Mouse (Mus musculus): ENCODE data around the gene Nav2.

Gene Nav2

DNA sequence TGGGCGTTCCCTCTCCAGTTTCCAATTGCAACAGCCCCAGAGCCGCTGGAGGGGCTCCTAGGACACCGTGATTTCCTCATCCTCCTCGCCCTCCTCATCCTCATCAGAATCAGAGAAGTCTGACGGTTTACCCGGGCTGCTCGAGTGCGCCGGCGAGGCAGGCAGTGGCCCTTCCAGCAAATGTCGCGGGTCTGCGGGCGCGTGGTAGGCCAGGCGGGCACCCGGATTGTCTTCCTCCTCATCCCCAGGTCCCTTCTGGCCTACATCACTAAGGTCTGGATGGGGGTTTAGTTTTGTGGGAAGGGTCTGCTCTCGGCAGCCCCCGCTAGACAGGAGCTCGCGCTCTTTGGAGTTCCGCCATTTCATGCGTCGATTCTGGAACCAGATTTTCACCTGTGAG, 723.9 kb downstream of the Nav2 start:
- DNase-seq (ENCODE audit: low read depth) = no peak

DNA sequence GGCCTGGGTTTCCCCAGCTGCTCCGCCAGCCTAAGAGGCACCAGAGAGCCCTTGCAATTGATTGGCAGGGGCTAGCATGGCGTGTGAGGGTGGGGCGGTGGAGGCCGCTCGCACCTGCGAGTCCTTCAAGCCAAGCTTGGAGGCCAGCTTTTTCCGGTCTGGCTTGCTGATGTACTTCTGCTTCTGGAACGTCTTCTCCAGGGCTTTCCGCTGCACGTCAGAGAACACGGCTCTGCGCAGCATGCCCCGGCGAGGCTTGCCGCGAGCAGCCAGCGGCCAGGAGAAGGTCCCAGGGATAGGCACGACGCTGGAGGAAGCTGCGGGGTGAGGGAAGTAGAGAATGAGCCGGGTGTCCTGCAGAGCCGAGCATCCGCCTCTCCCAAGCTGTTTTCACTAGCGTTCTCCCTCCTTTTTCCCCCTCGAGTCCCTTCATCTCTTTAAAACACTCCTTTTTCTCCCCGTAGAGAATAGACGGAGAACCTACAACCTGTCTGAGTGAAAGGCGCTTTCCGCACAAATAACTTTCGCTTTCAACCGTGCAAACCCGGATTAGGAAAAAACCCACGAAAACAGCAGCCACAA, 725.0 kb downstream of the Nav2 start:
- DNase-seq (ENCODE audit: low read depth) = no peak

DNA sequence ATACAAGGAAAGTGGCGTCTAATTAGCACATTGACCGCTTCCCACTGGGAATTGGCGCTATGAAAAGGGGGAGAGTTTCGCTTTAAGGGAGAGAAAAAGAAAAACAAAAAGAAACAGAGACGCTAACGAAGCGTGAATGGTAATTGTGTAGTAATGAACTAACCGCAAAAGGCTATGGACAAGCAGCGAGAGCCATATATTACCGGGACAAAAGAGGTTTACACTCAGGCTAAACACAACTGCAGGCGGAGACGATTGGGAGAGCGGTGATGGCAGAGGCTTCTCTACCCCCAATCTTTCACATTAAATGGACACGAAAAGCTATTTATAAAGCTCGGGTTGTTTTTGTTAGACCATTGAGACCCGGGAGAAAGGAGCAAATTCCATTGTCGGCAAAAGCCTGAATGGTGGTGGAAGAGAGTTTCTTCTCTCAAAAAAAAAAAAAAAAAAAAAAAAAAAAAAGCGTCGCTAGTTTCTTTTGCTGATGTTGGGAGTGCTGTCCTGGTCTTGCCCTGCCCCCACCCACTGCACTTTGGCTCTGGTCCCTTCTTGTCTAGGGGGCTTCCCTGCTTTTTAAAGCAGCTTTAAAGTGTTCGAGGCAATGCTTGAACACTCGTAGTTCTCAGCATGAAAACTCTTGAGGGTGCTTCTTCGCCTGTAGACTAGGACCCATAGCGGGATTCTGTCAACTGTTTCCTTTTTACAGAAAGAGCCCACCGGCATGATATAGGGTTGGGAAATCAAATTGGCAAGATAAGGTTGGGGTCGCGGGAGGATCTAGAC, 726.0 kb downstream of the Nav2 start:
- DNase-seq (ENCODE audit: low read depth) = no peak

DNA sequence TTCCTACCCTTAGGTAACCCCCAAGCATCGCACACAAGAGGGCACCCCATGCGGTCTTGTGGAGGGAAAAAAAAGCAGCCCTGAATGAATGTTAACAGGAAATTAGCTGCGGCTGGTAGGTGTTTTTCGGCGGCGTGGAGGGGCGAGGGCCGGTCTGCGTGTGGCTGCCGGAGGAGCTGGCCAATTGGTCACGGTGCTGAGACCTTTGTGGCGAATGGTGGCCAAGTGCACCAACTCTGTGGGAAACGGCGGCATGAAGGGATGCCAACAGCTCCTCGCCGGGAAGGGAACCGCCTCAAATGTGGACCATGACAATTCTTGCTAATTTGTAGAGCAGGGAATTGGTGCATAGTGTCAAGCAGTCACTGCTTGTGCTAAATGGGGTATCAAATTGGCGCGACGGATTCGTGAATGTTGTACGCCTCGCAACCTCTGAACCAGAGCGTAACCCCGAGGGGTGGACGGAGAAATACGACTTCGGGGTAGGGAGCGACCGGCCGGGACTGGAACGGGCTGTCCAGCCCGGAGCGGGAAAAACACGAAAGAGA, 726.6 kb downstream of the Nav2 start:
- no peak for DNase-seq (ENCODE audit: low read depth)

DNA sequence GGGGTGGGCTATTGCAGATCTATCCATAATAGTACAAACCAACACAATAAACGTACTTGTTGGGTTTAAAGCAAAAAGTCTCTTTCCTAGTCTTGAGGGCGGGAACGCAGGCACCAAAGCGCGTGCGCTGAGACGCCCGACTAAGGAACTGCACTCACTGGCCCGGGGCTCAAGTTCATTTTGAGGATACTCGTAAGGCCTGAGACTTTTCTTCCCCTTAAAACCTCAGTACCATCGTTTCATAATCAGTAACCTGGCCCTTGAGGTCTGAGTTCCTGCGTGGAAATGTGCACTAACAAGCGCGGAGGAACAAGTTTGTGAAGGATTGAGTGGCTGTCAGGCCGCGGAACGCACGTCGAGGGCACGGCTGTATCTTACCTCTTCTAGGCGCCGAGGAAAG, 727.5 kb downstream of the Nav2 start:
- DNase-seq (ENCODE audit: low read depth) = no peak

DNA sequence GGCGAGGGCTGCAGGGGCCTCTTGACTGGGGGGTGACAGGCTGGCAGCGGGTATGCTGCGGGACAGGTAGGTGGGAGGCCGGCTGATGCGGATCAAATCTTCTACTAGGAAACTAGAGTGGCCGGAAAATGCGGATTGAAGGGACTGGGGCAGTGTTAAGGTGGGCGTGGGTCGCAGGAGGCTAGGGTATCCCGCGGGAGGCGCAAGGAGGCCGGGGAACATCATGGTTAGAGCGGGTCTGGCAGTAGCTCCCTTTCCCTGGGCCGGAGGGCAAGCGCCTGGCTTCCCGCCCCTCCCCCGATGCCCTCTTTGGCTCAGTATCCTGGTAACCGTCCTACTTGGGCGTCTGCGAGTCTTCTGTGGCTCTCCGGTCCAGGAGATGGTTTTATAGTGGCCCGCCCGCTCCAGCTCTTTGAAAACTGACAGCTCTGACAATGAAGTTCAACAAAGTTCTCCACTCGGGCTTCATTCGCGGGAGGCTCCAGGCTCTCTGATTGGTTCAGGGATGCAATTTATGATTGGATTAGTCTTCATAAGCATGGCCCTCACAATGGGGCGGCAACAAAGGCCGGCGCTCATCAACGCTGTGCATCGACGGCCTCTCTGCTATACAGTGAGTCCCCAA, 728.1 kb downstream of the Nav2 start, which contains the start of gene Dbx1:
TSS of gene Dbx1 (minus strand) at position 359 of the 625 bp plus-strand sequence.
- no peak for DNase-seq (ENCODE audit: low read depth)

DNA sequence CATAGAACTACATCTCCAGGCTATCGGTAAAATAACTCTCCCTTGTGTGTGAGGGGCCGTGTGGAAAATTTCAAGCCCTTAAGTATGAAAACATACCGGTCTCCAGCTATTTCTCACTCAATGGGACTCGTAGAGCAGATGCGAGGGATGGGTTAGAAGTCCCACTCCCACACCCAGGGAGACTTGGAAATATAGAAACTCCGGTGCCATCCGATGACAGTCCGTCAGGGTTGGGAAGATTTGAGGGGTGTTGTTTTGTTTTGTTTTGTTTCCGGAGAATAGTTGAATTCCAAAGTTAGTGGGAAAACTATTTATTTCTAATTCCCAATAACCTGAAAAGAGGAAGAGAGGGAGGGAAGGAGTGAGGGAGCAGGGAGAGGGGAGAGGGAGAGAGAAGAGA, 728.8 kb downstream of the Nav2 start:
- no peak for DNase-seq (ENCODE audit: low read depth)

DNA sequence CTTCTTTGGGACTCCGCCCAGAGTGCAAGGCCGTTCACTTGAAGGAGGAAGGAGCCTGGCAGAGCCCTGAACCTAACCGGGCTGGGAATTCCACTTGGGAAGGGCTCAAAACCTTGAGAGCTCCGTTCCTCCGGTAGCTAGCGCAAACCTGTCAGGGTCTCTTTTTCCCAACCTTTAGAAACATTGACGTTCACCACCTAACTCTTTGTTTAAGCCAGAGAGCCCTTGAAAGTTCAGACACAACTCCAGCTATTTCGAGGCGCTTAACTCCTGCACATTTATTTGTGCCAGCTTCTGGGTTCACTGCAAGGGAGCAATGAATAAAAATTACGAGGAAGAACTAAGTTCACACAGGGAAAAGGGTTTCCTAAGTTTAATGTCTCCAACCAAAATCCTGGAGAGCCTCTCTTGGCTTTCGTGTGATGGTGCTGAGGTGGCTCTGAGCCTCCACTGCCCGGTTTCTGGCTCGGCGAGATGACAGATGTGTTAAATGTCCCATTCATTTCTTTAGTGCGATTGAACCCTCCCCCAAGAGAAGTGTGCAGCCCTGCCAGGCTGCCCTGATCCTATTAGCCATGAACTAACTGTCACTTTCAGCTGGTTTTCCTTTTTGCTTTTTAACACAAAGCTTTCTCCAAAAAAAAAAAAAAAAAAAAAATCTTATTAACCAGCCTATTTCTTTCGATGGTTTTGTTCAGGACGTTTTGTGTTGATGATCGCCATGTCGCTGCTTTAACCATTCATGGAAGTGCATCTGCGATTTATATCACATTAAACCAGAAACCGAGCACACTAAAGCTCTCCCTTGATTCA, 729.5 kb downstream of the Nav2 start:
- DNase-seq (ENCODE audit: low read depth) = no peak

DNA sequence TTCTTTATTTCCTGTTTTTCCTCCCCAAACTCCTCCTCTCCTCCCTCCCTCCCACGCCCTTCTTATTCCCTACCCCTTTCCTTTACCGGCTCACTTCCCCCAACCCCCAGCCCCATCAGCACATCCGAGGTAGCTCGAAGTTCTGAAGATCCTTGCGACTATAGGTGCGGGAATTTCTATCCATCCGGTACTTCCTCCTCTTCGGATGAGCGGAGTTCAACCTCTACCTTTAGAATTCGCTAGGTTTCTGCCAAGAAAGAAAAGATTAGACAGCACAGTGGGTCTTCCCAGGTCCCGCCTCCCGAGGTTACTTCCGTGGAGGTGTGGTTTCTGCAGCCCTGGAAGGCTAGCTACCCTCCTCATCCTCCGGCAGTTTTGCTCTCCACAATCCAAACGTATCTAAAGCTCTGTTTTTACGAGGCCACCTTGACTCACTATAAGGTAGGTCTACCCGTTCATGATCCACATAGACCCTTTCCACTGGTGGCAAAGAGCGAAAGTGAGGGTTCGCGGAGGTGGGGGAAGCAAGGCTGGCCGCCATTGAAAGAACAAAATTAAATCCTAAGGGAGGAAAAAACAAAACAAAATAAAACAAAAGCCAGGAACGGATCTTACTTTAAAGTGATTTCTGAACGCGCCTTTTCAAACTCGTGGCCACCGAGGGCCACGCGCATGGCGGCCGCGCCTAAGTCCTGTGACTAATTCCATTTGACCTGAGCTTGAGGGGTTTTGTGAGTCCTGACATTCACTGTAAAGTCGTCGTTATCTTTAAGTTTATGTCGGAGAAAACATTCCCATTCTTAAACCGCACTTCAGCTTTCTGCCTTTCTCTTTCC, 730.6 kb downstream of the Nav2 start:
- DNase-seq (ENCODE audit: low read depth) = no peak

DNA sequence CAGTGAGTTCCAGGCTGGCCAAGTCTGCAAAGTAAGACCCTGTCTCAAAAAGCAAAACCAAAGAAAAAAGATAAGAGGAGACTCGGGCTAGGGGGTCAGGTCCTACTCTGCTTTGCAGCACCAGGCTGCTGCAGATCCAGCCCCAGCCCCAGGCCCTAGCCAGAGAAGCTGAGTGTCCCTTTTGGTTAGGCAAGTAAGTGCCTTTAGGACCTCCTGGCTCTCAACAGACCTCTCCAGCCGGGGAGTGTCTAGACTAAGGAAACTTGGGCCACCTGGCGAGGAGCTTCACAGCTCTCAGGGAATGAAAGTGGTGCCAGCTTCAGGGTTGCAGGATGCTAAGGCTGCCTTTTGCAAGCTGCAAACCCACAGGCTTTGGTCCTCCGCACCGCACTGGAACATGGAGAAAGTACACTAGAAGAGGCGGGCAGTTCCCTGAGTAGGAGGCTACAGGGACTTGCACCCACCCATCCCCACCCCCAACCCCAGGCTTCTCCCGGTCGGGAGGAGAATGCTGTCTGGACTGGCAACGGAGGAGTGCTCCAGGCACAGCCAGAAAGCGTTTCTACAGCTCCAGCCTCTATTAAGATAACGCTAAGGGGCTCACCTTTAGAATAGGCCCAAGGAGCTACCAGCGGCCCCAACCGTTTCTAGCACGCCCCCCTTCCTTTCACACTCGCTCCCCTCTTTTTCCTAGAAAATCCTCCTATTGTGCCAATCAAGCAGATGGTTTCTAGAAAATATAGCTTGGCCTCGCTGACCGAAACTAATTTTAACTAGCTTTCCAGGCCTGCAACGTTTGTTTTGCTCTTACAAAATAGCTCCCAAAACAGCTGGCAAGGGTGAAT, 731.6 kb downstream of the Nav2 start:
- DNase-seq (ENCODE audit: low read depth) = no peak

DNA sequence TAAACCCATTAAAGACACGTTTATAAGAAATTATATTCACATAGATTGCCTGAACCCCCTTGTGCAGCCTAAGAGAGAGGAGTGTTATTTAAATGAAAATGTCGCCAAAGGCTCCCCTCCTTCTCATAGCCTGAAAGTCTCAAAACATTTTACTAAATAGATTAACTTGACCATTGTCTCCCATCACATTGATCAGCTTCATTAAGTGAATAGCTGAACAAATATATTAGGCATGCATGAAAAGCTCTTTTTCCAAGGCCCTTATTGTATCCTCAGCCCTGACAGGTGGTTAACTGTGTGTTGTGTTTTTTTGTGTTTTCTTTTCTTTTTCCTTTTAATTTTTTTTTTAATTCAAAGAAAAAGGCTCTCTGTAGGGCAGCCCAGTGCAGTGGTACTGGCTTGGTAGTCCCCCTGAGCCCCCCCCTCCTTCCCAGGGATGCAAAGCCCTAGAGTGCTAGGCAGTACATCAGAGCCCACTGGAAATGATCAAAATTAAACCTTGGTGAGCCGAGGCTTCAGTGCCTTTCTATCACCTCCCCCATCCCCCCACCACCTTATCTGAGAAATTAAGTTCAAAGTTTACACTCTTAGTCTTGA, 732.3 kb downstream of the Nav2 start:
- DNase-seq (ENCODE audit: low read depth) = no peak

Measured in fibroblast of lung, adult 2 months (primary cell).